Mouse (Mus musculus) heart, postnatal 0 days (tissue): ENCODE measurements around the gene A3galt2.

Experiments
- CTCF ChIP-seq: IDR thresholded peaks from 2 replicates; pipeline ENCODE4 v1.5.1; 2016; ENCODE audit warnings: antibody characterized with exemption, control low read depth, low read depth
- EP300 ChIP-seq: IDR thresholded peaks from 2 replicates; pipeline ENCODE4 v1.6.1; 2016; ENCODE audit warnings: antibody characterized with exemption, low read depth

DNA sequence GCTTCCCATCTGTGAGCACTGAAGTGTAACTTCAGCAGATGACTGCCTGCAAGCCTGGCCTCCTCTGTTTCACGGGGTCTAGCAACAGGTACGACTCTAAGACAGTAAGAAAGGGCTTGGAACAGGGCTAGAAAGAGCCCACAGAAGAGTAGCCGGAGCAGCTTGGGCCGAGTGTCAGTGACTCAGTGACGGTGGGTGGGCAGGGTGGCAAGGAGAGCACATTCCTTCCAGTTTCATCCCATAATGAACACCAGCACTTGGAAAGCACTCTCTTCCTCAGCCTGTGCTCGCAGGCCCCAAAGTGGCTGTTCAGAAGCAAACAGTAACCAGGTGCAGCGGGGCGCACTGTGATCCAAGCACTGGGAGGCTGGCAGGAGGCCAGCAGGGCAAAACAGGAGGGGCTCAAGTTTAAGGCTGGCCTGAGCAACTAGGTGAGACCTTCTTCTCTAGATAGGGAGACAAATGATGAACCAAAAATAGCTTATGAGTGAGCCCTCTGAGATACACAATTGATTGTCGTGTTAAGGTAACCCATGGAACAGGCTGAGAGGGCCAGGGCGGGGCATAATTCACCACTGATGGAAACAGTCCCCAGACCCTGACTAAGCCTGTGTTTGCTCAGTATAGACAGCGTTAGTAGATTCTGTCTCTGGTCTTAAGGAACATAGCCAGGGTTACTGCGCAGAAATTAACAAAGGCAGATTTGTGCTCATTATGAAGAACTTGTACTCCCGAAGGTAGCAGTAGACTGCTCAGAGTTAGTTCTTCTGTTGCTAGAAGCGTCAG, 17.1 kb upstream of the A3galt2 start:
- TF ChIP-seq EP300 = no peak
- TF ChIP-seq CTCF = no peak
